Mouse (Mus musculus) midbrain, embryonic 16.5 days (tissue): Measurements from ENCODE around the gene Psmb7. TPM values are rescaled to one million over a fixed set of nuclear protein-coding genes. Genes with fewer than 3 reads are reported as not detected.

ENCODE experiments used
- ATAC-seq: fragments of 200-750 bp; cut with Nextera tagmentation; 2 replicates; pipeline ENCODE4 v1.8.0; 2017; ENCODE audit warnings: moderate TSS enrichment
- H3K27ac ChIP-seq: fragments of 300-500 bp; sonication (generic); 2 replicates; pipeline ENCODE4 v1.5.1; 2014; ENCODE audit warnings: mild to moderate bottlenecking, low read length, mixed read lengths
- H3K27me3 ChIP-seq: fragments of 300-500 bp; sonication (generic); 2 replicates; pipeline ENCODE4 v1.6.1; 2014; ENCODE audit warnings: low read depth, low read length, mixed read lengths; ENCODE audit not compliant: control insufficient read depth, insufficient read depth
- H3K36me3 ChIP-seq: fragments of 300-500 bp; sonication (generic); 2 replicates; pipeline ENCODE4 v1.6.1; 2014; ENCODE audit warnings: mild to moderate bottlenecking, low read length, moderate library complexity, mixed read lengths; ENCODE audit not compliant: control insufficient read depth, insufficient read depth
- H3K4me1 ChIP-seq: fragments of 300-500 bp; sonication (generic); 2 replicates; pipeline ENCODE4 v1.6.1; 2014; ENCODE audit warnings: mild to moderate bottlenecking, low read length, mixed read lengths; ENCODE audit not compliant: control insufficient read depth, insufficient read depth
- H3K4me2 ChIP-seq: fragments of 300-500 bp; sonication (generic); 2 replicates; pipeline ENCODE4 v1.6.1; 2014; ENCODE audit warnings: mild to moderate bottlenecking, low read length, mixed read lengths
- H3K4me3 ChIP-seq: fragments of 300-500 bp; sonication (generic); 2 replicates; pipeline ENCODE4 v1.5.1; 2014; ENCODE audit warnings: low read depth, mild to moderate bottlenecking, low read length, moderate library complexity, mixed read lengths
- H3K9ac ChIP-seq: fragments of 300-500 bp; sonication (generic); 2 replicates; pipeline ENCODE4 v1.6.1; 2014; ENCODE audit warnings: low read depth, low read length, mixed read lengths
- H3K9me3 ChIP-seq: fragments of 300-500 bp; sonication (generic); replicated peaks from 2 replicates; pipeline ENCODE4 v1.6.1; 2014; ENCODE audit warnings: mild to moderate bottlenecking, low read length, mixed read lengths; ENCODE audit not compliant: control insufficient read depth, poor library complexity, severe bottlenecking
- WGBS: fragments of 180-500 bp; shearing (Covaris S2); extraction: QIAGEN DNeasy Blood & Tissue Kit; methylation state at CpG from one replicate; pipeline ENCODE4 v1.1.7; 2014; 5-methylcytosine and 5-hydroxymethylcytosine counted together
- polyA plus RNA-seq: library from polyadenylated mRNA; unstranded; fragments of >200 nt; fragmentation: Nextera tagmentation; extraction: Ambion mirVana; gene quantifications from 2 replicates; pipeline ENCODE4 v1.2.1, GENCODE M21; 2015

The Psmb7 gene
- polyA plus RNA-seq, 1 experiment from 2014 or later = 260 TPM

GRCm38 (mm10) chr2:38675366-38675969 lies 31.6 kb upstream of the Psmb7 start:
- Histone ChIP-seq H3K4me2 (no peak overlapping the region), H3K36me3 (no peaks in the 10 kb centered on the region), H3K4me1 (no peaks in the 10 kb centered on the region), H3K27me3 (no peaks in the 10 kb centered on the region), H3K9ac (no peak overlapping the region), H3K27ac (no peak overlapping the region), H3K4me3 (no peak overlapping the region), H3K9me3 (no peaks in the 10 kb centered on the region)
- no peak for ATAC-seq
- WGBS = 59% methylated on average over 9 of the region's 9 CpGs

GRCm38 (mm10) chr2:38672496-38672895 lies 28.6 kb upstream of the Psmb7 start:
- Histone ChIP-seq H3K27ac (no peak overlapping the region), H3K9me3 (no peaks in the 10 kb centered on the region), H3K27me3 (no peaks in the 10 kb centered on the region), H3K4me1 (peaks cover 4% of the 10 kb centered on the region; the same call in 1 of the 2 replicates), H3K4me2 (no peak overlapping the region), H3K9ac (no peak overlapping the region), H3K4me3 (no peak overlapping the region), H3K36me3 (no peaks in the 10 kb centered on the region)
- 67% methylated on average over 11 of the region's 11 CpGs for WGBS
- ATAC-seq = no peak

GRCm38 (mm10) chr2:38668802-38669580 lies 25.1 kb upstream of the Psmb7 start:
- Histone ChIP-seq H3K27ac (no peak overlapping the region), H3K36me3 (no peaks in the 10 kb centered on the region), H3K9me3 (no peaks in the 10 kb centered on the region), H3K4me2 (peak overlapping the region; percentile 21; the same call in 1 of the 2 replicates), H3K4me3 (no peak overlapping the region), H3K9ac (no peak overlapping the region), H3K27me3 (no peaks in the 10 kb centered on the region), H3K4me1 (peaks cover 4% of the 10 kb centered on the region; the same call in 1 of the 2 replicates)
- ATAC-seq = 0 out of 2 replicates have a peak, but pooled peaks have one; percentile 48
- 11% methylated on average over 17 of the region's 17 CpGs for WGBS

- Histone ChIP-seq H3K4me2 (no peak overlapping the region), H3K27ac (no peak overlapping the region), H3K9me3 (no peaks in the 10 kb centered on the region), H3K4me1 (no peaks in the 10 kb centered on the region), H3K36me3 (no peaks in the 10 kb centered on the region), H3K9ac (no peak overlapping the region), H3K4me3 (no peak overlapping the region), H3K27me3 (0 out of 2 replicates have a peak, but pooled peaks cover 3% of the 10 kb centered on the region)
- no peak for ATAC-seq
- 9% methylated on average over 1 of the region's 1 CpGs for WGBS
Observed at GRCm38 (mm10) chr2:38661398-38661797, 17.5 kb upstream of the Psmb7 start.

GRCm38 (mm10) chr2:38658338-38658836 lies 14.5 kb upstream of the Psmb7 start:
- Histone ChIP-seq H3K4me1 (no peaks in the 10 kb centered on the region), H3K36me3 (no peaks in the 10 kb centered on the region), H3K9me3 (no peaks in the 10 kb centered on the region), H3K9ac (peak overlapping the region; percentile 59), H3K4me3 (peak overlapping the region; percentile 39), H3K27me3 (0 out of 2 replicates have a peak, but pooled peaks cover 3% of the 10 kb centered on the region), H3K4me2 (peak overlapping the region; percentile 73), H3K27ac (peak overlapping the region; percentile 23; the same call in 1 of the 2 replicates)
- under 1% methylated on average over 25 of the region's 25 CpGs for WGBS
- ATAC-seq = peak; percentile 96

GRCm38 (mm10) chr2:38653694-38654093 lies 9.8 kb upstream of the Psmb7 start:
- no peak for ATAC-seq
- H3K4me1 ChIP-seq = no peaks in the 10 kb centered on the region
- no peak overlapping the region for H3K9ac ChIP-seq
- no peak overlapping the region for H3K4me3 ChIP-seq
- H3K9me3 ChIP-seq = no peaks in the 10 kb centered on the region
- no peaks in the 10 kb centered on the region for H3K36me3 ChIP-seq
- no peak overlapping the region for H3K27ac ChIP-seq
- H3K4me2 ChIP-seq = no peak overlapping the region
- WGBS = 83% methylated on average over 2 of the region's 2 CpGs
- no peaks in the 10 kb centered on the region for H3K27me3 ChIP-seq

- H3K27ac ChIP-seq = no peak overlapping the region
- H3K4me2 ChIP-seq = no peak overlapping the region
- no peak overlapping the region for H3K9ac ChIP-seq
- no peaks in the 10 kb centered on the region for H3K4me1 ChIP-seq
- H3K27me3 ChIP-seq = no peaks in the 10 kb centered on the region
- H3K9me3 ChIP-seq = no peaks in the 10 kb centered on the region
- no peak overlapping the region for H3K4me3 ChIP-seq
- H3K36me3 ChIP-seq = no peaks in the 10 kb centered on the region
- ATAC-seq = no peak
- 89% methylated on average over 5 of the region's 5 CpGs for WGBS
Observed at GRCm38 (mm10) chr2:38653293-38653619, 9.4 kb upstream of the Psmb7 start.

- Histone ChIP-seq H3K36me3 (no peaks in the 10 kb centered on the region), H3K4me1 (peaks cover 1% of the 10 kb centered on the region; the same call in 1 of the 2 replicates), H3K9ac (no peak overlapping the region), H3K27ac (no peak overlapping the region), H3K27me3 (no peaks in the 10 kb centered on the region), H3K4me2 (no peak overlapping the region), H3K4me3 (no peak overlapping the region), H3K9me3 (no peaks in the 10 kb centered on the region)
- 68% methylated on average over 10 of the region's 10 CpGs for WGBS
- ATAC-seq = no peak
Observed at GRCm38 (mm10) chr2:38652565-38653292, 8.8 kb upstream of the Psmb7 start.
